Mouse (Mus musculus): ENCODE data around the gene Shisa4. TPM values are rescaled to one million over a fixed set of nuclear protein-coding genes. Genes with fewer than 3 reads are reported as not detected.

Shisa4 gene
- total and polyA plus RNA-seq, 2 experiments from 2014 or later, result 13.8 to 21.0 TPM

DNA sequence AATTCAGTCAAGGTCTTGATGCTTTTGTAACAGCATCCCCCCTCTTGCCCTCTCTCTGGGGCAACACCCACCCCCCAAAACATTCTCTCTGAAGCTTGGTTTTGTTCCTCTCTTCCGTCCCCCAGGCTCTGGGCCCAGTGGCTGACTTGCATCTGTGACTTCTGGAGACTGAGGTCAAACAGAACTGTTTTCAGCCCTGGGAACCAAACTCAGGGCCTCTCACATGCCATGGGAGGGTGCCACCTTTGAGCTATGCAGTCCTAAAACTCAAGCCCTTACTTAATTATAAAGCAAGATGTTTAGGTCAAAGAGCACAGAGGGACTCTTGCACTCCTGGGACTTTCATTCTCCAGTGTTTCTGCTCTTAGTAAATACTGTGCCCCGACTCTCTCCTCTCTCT, 49.1 kb downstream of the Shisa4 start:
- 76% methylated on average over 2 of the region's 2 CpGs for WGBS
- Histone ChIP-seq H3K9me3 (replicated peaks; ENCODE audit: control insufficient read depth, low read length) (no peaks in the 10 kb centered on the region), H3K27me3 (ENCODE audit: control insufficient read depth, insufficient read depth, low read length) (peaks cover 12% of the 10 kb centered on the region; the same call in 1 of the 2 replicates), H3K4me1 (ENCODE audit: control insufficient read depth, insufficient read depth) (0 out of 2 replicates have a peak, but pooled peaks cover 3% of the 10 kb centered on the region), H3K36me3 (replicated peaks; ENCODE audit: control insufficient read depth, insufficient read depth, low read length) (no peaks in the 10 kb centered on the region), H3K9ac (replicated peaks; ENCODE audit: low read depth, low read length) (no peak overlapping the region), H3K27ac (ENCODE audit: low read depth) (no peak overlapping the region), H3K4me3 (ENCODE audit: low read depth, low read length) (no peak overlapping the region), H3K4me2 (ENCODE audit: low read depth, low read length) (no peak overlapping the region)
- TF ChIP-seq EP300 (IDR thresholded peaks at IDR 0.05; ENCODE audit: low read depth) (no peak), CTCF (IDR thresholded peaks at IDR 0.05; ENCODE audit: low read depth) (no peak)
- ATAC-seq (ENCODE audit: insufficient read depth, low read depth) (no peak), DNase-seq (ENCODE audit: low spot score) (no peak)

DNA sequence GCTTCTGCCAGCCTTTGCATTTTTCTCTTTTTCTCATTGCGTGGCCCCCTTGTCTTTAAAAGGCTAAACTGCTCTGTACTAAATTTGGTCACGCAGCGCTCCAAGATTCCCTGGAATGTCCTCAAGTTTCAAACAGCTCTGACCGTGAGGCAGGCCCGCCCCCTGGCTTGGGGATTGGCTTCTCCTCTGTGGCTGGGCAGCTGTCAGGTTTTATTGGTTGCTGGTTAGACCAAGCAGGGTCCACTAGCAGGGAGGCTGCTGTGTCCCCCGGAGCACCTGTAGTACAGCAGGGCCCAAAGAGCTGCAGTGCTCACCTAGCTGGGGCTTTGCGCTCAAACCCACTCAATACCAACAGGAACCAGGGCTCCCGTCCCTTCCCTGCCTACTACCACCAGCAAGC, 50.5 kb downstream of the Shisa4 start, which contains the start of gene Lmod1:
TSS of gene Lmod1 (plus strand) at position 237 of the 400 bp plus-strand sequence.
- Histone ChIP-seq H3K9ac (replicated peaks; ENCODE audit: low read depth, low read length) (0 out of 2 replicates have a peak within 1 kb of the TSS, but pooled peaks have one; percentile 26), H3K27me3 (ENCODE audit: control insufficient read depth, insufficient read depth, low read length) (peaks cover 12% of the 10 kb centered on the region; the same call in 1 of the 2 replicates), H3K4me3 (ENCODE audit: low read depth, low read length) (peak within 1 kb of the TSS; percentile 19), H3K9me3 (replicated peaks; ENCODE audit: control insufficient read depth, low read length) (no peaks in the 10 kb centered on the region), H3K4me1 (ENCODE audit: control insufficient read depth, insufficient read depth) (0 out of 2 replicates have a peak, but pooled peaks cover 3% of the 10 kb centered on the region), H3K27ac (ENCODE audit: low read depth) (peak within 1 kb of the TSS; percentile 5; the same call in 1 of the 2 replicates), H3K4me2 (ENCODE audit: low read depth, low read length) (peak within 1 kb of the TSS; percentile 37), H3K36me3 (replicated peaks; ENCODE audit: control insufficient read depth, insufficient read depth, low read length) (no peaks in the 10 kb centered on the region)
- TF ChIP-seq EP300 (IDR thresholded peaks at IDR 0.05; ENCODE audit: low read depth), result no peak
- TF ChIP-seq CTCF (IDR thresholded peaks at IDR 0.05; ENCODE audit: low read depth), result no peak
- ATAC-seq (ENCODE audit: insufficient read depth, low read depth) (0 out of 2 replicates have a peak, but pooled peaks have one; percentile 49), DNase-seq (ENCODE audit: low spot score) (peak; percentile 8)
- WGBS, result 19% methylated on average over 8 of the region's 8 CpGs

DNA sequence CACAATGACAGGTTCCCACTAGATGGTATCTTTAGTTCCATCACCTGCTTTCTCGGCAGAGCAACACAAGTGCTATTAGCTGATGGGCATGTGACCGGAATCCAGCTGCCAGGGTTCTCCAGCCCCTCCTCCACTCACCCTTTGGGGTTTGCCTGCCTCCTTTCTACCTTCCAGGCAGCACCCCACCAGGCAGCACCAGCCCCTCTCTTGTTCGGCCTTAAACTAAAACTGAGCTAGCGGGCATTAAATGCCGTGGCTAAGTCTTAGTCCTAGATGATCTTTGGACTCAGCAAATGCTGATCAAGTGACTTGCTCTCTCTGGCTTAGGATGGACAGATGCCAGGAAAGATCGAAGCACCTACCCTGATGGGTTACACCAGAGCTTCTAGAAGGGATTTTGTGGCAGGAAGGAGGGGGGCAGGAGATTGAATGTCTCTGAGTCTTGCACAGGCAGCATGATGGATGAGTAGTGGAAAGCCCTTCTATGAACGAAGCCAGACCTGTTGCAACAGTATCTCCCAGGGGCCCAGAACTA, 51.6 kb downstream of the Shisa4 start:
- TF ChIP-seq EP300 (IDR thresholded peaks at IDR 0.05; ENCODE audit: low read depth), result no peak
- no peak for TF ChIP-seq CTCF (IDR thresholded peaks at IDR 0.05; ENCODE audit: low read depth)
- H3K9ac ChIP-seq (replicated peaks; ENCODE audit: low read depth, low read length), result no peak overlapping the region
- no peaks in the 10 kb centered on the region for H3K9me3 ChIP-seq (replicated peaks; ENCODE audit: control insufficient read depth, low read length)
- no peak overlapping the region for H3K27ac ChIP-seq (ENCODE audit: low read depth)
- ATAC-seq (ENCODE audit: insufficient read depth, low read depth) (no peak), DNase-seq (ENCODE audit: low spot score) (no peak)
- no peaks in the 10 kb centered on the region for H3K36me3 ChIP-seq (replicated peaks; ENCODE audit: control insufficient read depth, insufficient read depth, low read length)
- 82% methylated on average over 7 of the region's 7 CpGs for WGBS
- H3K4me3 ChIP-seq (ENCODE audit: low read depth, low read length), result no peak overlapping the region
- H3K4me1 ChIP-seq (ENCODE audit: control insufficient read depth, insufficient read depth), result 0 out of 2 replicates have a peak, but pooled peaks cover 3% of the 10 kb centered on the region
- H3K27me3 ChIP-seq (ENCODE audit: control insufficient read depth, insufficient read depth, low read length), result peaks cover 12% of the 10 kb centered on the region; the same call in 1 of the 2 replicates
- no peak overlapping the region for H3K4me2 ChIP-seq (ENCODE audit: low read depth, low read length)

Other genes starting within 250 kb of the Shisa4 start
- gene Ptpn7, start 242.5 kb downstream of the Shisa4 start, total RNA-seq (2014; rRNA removed; ENCODE audit: low replicate concordance), result 2.1 and 3.9 TPM in 2 replicates
- 0.22 and 0.30 TPM in 2 replicates for gene Ptpn7, start 242.5 kb downstream of the Shisa4 start, polyA plus RNA-seq (2015; fragmentation: Nextera tagmentation; extraction: Ambion mirVana)
- 40.1 and 43.4 TPM in 2 replicates for gene Arl8a, start 228.4 kb downstream of the Shisa4 start, total RNA-seq (2014; rRNA removed; ENCODE audit: low replicate concordance)
- gene Arl8a, start 228.4 kb downstream of the Shisa4 start, polyA plus RNA-seq (2015; fragmentation: Nextera tagmentation; extraction: Ambion mirVana), result 31.9 and 35.3 TPM in 2 replicates
- not detected in 2 replicates for gene Gpr37l1, start 207.6 kb downstream of the Shisa4 start, total RNA-seq (2014; rRNA removed; ENCODE audit: low replicate concordance)
- gene Gpr37l1, start 207.6 kb downstream of the Shisa4 start, polyA plus RNA-seq (2015; fragmentation: Nextera tagmentation; extraction: Ambion mirVana), result not detected in 2 replicates
- gene Elf3, start 116.7 kb downstream of the Shisa4 start, total RNA-seq (2014; rRNA removed; ENCODE audit: low replicate concordance), result 0.99 TPM in 1 of 2 replicates, not detected in the other
- 0.48 and 0.57 TPM in 2 replicates for gene Elf3, start 116.7 kb downstream of the Shisa4 start, polyA plus RNA-seq (2015; fragmentation: Nextera tagmentation; extraction: Ambion mirVana)
- gene Rnpep, start 91.2 kb downstream of the Shisa4 start, total RNA-seq (2014; rRNA removed; ENCODE audit: low replicate concordance), result 41.2 and 45.2 TPM in 2 replicates
- 25.3 and 30.4 TPM in 2 replicates for gene Rnpep, start 91.2 kb downstream of the Shisa4 start, polyA plus RNA-seq (2015; fragmentation: Nextera tagmentation; extraction: Ambion mirVana)
- gene Timm17a, start 61.5 kb downstream of the Shisa4 start, total RNA-seq (2014; rRNA removed; ENCODE audit: low replicate concordance), result 142 and 230 TPM in 2 replicates
- 657 and 685 TPM in 2 replicates for gene Timm17a, start 61.5 kb downstream of the Shisa4 start, polyA plus RNA-seq (2015; fragmentation: Nextera tagmentation; extraction: Ambion mirVana)
- gene Lmod1, start 50.4 kb downstream of the Shisa4 start, total RNA-seq (2014; rRNA removed; ENCODE audit: low replicate concordance), result 1.1 and 7.5 TPM in 2 replicates
- gene Lmod1, start 50.4 kb downstream of the Shisa4 start, polyA plus RNA-seq (2015; fragmentation: Nextera tagmentation; extraction: Ambion mirVana), result 1.3 TPM in 2 replicates
- 41.0 and 67.8 TPM in 2 replicates for gene Ipo9, start 55.3 kb upstream of the Shisa4 start, total RNA-seq (2014; rRNA removed; ENCODE audit: low replicate concordance)
- gene Ipo9, start 55.3 kb upstream of the Shisa4 start, polyA plus RNA-seq (2015; fragmentation: Nextera tagmentation; extraction: Ambion mirVana), result 27.7 and 32.3 TPM in 2 replicates
- 14.1 and 29.9 TPM in 2 replicates for gene Nav1, start 232.1 kb upstream of the Shisa4 start, total RNA-seq (2014; rRNA removed; ENCODE audit: low replicate concordance)
- 9.2 and 10.3 TPM in 2 replicates for gene Nav1, start 232.1 kb upstream of the Shisa4 start, polyA plus RNA-seq (2015; fragmentation: Nextera tagmentation; extraction: Ambion mirVana)